Mouse (Mus musculus): ENCODE data around the gene Ahcyl2. TPM values are rescaled to one million over a fixed set of nuclear protein-coding genes. Genes with fewer than 3 reads are reported as not detected.
A peak's percentile ranks its signal among the peaks of the same experiment; 100 is the strongest.

Ahcyl2 gene
- polyA plus RNA-seq, 1 experiment from 2014 or later = 18.0 TPM

- no peak for ATAC-seq (ENCODE audit: low FRiP score, low TSS enrichment)
- no peak for DNase-seq
- peaks cover 6% of the 10 kb centered on the region; the same call in 1 of the 2 replicates for H3K4me1 ChIP-seq (ENCODE audit: control insufficient read depth, insufficient read depth, low read length)
- no peak overlapping the region for H3K27ac ChIP-seq (replicated peaks; ENCODE audit: low read depth, low read length)
- no peak overlapping the region for H3K4me3 ChIP-seq (replicated peaks; ENCODE audit: low read depth, low read length)
- H3K27me3 ChIP-seq (ENCODE audit: control insufficient read depth, insufficient read depth, low read length) = no peaks in the 10 kb centered on the region
- no peaks in the 10 kb centered on the region for H3K36me3 ChIP-seq (ENCODE audit: control insufficient read depth, insufficient read depth, low read length)
- no peaks in the 10 kb centered on the region for H3K9me3 ChIP-seq (ENCODE audit: control insufficient read depth, low read length)
- H3K4me2 ChIP-seq (ENCODE audit: low read length) = no peak overlapping the region
- 88% methylated on average over 3 of the region's 3 CpGs for WGBS
- no peak overlapping the region for H3K9ac ChIP-seq (replicated peaks; ENCODE audit: low read length)
Observed at GRCm38 (mm10) chr6:29790014-29790698, 22.3 kb downstream of the Ahcyl2 start.

DNA sequence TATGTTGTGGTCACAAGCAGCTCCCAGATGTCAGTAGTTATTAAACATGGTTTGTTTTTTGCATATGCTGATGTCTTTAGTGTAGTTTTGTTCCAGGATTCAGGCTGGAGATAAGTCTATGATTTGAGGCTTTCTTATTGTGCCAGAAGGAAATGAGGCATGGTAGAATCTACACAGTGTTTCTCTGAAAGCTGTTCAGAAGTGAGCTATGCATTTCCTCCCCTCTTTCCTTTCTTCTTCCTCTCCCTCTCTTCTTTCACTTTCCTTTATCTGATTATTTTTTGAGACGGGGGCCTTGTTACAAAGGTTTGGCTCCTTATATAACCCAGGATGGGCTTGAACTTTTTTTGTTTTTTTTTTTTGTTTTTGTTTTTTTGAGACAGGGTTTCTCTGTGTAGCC is 25.7 kb downstream of the Ahcyl2 start:
- no peaks in the 10 kb centered on the region for H3K27me3 ChIP-seq (ENCODE audit: control insufficient read depth, insufficient read depth, low read length)
- no peaks in the 10 kb centered on the region for H3K9me3 ChIP-seq (ENCODE audit: control insufficient read depth, low read length)
- H3K9ac ChIP-seq (replicated peaks; ENCODE audit: low read length) = no peak overlapping the region
- H3K27ac ChIP-seq (replicated peaks; ENCODE audit: low read depth, low read length) = no peak overlapping the region
- ATAC-seq (ENCODE audit: low FRiP score, low TSS enrichment) (no peak), DNase-seq (no peak)
- H3K4me2 ChIP-seq (ENCODE audit: low read length) = no peak overlapping the region
- H3K36me3 ChIP-seq (ENCODE audit: control insufficient read depth, insufficient read depth, low read length) = no peaks in the 10 kb centered on the region
- H3K4me3 ChIP-seq (replicated peaks; ENCODE audit: low read depth, low read length) = no peak overlapping the region
- WGBS = 88% methylated on average over 1 of the region's 1 CpGs
- H3K4me1 ChIP-seq (ENCODE audit: control insufficient read depth, insufficient read depth, low read length) = peaks cover 6% of the 10 kb centered on the region; the same call in 1 of the 2 replicates

GRCm38 (mm10) chr6:29794582-29794981 is 26.8 kb downstream of the Ahcyl2 start:
- H3K27ac ChIP-seq (replicated peaks; ENCODE audit: low read depth, low read length) = no peak overlapping the region
- ATAC-seq (ENCODE audit: low FRiP score, low TSS enrichment) (no peak), DNase-seq (no peak)
- no peaks in the 10 kb centered on the region for H3K9me3 ChIP-seq (ENCODE audit: control insufficient read depth, low read length)
- H3K27me3 ChIP-seq (ENCODE audit: control insufficient read depth, insufficient read depth, low read length) = no peaks in the 10 kb centered on the region
- H3K36me3 ChIP-seq (ENCODE audit: control insufficient read depth, insufficient read depth, low read length) = no peaks in the 10 kb centered on the region
- H3K4me2 ChIP-seq (ENCODE audit: low read length) = no peak overlapping the region
- no peak overlapping the region for H3K9ac ChIP-seq (replicated peaks; ENCODE audit: low read length)
- no peaks in the 10 kb centered on the region for H3K4me1 ChIP-seq (ENCODE audit: control insufficient read depth, insufficient read depth, low read length)
- 92% methylated on average over 6 of the region's 6 CpGs for WGBS
- no peak overlapping the region for H3K4me3 ChIP-seq (replicated peaks; ENCODE audit: low read depth, low read length)

- H3K9me3 ChIP-seq (ENCODE audit: control insufficient read depth, low read length) = no peaks in the 10 kb centered on the region
- no peak overlapping the region for H3K4me2 ChIP-seq (ENCODE audit: low read length)
- no peak for ATAC-seq (ENCODE audit: low FRiP score, low TSS enrichment)
- no peaks in the 10 kb centered on the region for H3K4me1 ChIP-seq (ENCODE audit: control insufficient read depth, insufficient read depth, low read length)
- no peak overlapping the region for H3K4me3 ChIP-seq (replicated peaks; ENCODE audit: low read depth, low read length)
- H3K36me3 ChIP-seq (ENCODE audit: control insufficient read depth, insufficient read depth, low read length) = no peaks in the 10 kb centered on the region
- no peak overlapping the region for H3K27ac ChIP-seq (replicated peaks; ENCODE audit: low read depth, low read length)
- 88% methylated on average over 1 of the region's 1 CpGs for WGBS
- H3K27me3 ChIP-seq (ENCODE audit: control insufficient read depth, insufficient read depth, low read length) = no peaks in the 10 kb centered on the region
- no peak for DNase-seq
- no peak overlapping the region for H3K9ac ChIP-seq (replicated peaks; ENCODE audit: low read length)
Observed at GRCm38 (mm10) chr6:29802979-29803378, 35.2 kb downstream of the Ahcyl2 start.

- H3K4me3 ChIP-seq (replicated peaks; ENCODE audit: low read depth, low read length) = no peak overlapping the region
- no peaks in the 10 kb centered on the region for H3K9me3 ChIP-seq (ENCODE audit: control insufficient read depth, low read length)
- no peak overlapping the region for H3K27ac ChIP-seq (replicated peaks; ENCODE audit: low read depth, low read length)
- ATAC-seq (ENCODE audit: low FRiP score, low TSS enrichment) (no peak), DNase-seq (no peak)
- no peaks in the 10 kb centered on the region for H3K27me3 ChIP-seq (ENCODE audit: control insufficient read depth, insufficient read depth, low read length)
- no peak overlapping the region for H3K9ac ChIP-seq (replicated peaks; ENCODE audit: low read length)
- H3K36me3 ChIP-seq (ENCODE audit: control insufficient read depth, insufficient read depth, low read length) = no peaks in the 10 kb centered on the region
- 54% methylated on average over 3 of the region's 3 CpGs for WGBS
- H3K4me2 ChIP-seq (ENCODE audit: low read length) = no peak overlapping the region
- no peaks in the 10 kb centered on the region for H3K4me1 ChIP-seq (ENCODE audit: control insufficient read depth, insufficient read depth, low read length)
Observed at GRCm38 (mm10) chr6:29804006-29804405, 36.2 kb downstream of the Ahcyl2 start.

DNA sequence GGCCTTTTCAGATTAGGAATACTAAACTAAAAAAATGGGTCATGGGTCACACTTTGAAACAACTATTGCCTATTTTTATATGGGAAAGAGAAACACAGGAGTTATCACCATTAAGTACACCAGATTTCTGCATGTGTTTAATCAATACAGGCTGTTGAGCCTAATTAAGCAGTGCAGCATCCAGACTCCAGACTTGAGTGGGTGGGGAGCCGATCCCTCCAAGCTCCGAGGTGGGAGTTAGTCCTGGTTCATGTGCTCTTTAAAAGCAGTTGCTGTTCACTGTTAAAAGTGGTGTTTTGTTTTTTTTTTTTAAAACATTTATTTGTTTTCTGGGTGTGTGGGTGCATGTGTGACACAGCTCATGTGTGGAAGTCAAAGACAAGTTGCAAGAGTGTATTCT is 37.6 kb downstream of the Ahcyl2 start:
- no peak overlapping the region for H3K9ac ChIP-seq (replicated peaks; ENCODE audit: low read length)
- DNase-seq (no peak), ATAC-seq (ENCODE audit: low FRiP score, low TSS enrichment) (no peak)
- no peaks in the 10 kb centered on the region for H3K36me3 ChIP-seq (ENCODE audit: control insufficient read depth, insufficient read depth, low read length)
- no peaks in the 10 kb centered on the region for H3K9me3 ChIP-seq (ENCODE audit: control insufficient read depth, low read length)
- H3K4me2 ChIP-seq (ENCODE audit: low read length) = no peak overlapping the region
- H3K27ac ChIP-seq (replicated peaks; ENCODE audit: low read depth, low read length) = no peak overlapping the region
- no peak overlapping the region for H3K4me3 ChIP-seq (replicated peaks; ENCODE audit: low read depth, low read length)
- WGBS = 87% methylated on average over 2 of the region's 2 CpGs
- H3K27me3 ChIP-seq (ENCODE audit: control insufficient read depth, insufficient read depth, low read length) = no peaks in the 10 kb centered on the region
- no peaks in the 10 kb centered on the region for H3K4me1 ChIP-seq (ENCODE audit: control insufficient read depth, insufficient read depth, low read length)

DNA sequence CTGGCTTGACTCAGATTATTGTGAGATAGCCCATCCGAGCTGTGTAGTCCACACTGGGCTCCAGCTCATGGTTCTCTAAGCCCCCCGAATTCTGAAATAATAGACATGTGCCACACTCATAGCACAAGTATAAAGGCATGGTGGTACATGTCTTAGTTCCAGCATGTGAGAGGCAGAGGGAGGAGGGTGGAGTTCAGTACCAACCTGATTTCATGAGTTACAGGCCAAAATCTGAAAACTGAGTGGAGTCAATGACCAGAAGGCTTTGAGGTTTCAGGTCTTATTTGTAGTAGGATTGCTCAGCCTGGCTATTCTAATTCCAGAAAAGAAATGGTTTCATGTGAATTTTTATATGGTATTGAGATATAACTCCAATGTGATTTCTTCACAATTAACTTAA is 44.3 kb downstream of the Ahcyl2 start:
- Histone ChIP-seq H3K27ac (replicated peaks; ENCODE audit: low read depth, low read length) (no peak overlapping the region), H3K27me3 (ENCODE audit: control insufficient read depth, insufficient read depth, low read length) (no peaks in the 10 kb centered on the region), H3K9ac (replicated peaks; ENCODE audit: low read length) (no peak overlapping the region), H3K9me3 (ENCODE audit: control insufficient read depth, low read length) (no peaks in the 10 kb centered on the region), H3K4me2 (ENCODE audit: low read length) (no peak overlapping the region), H3K4me3 (replicated peaks; ENCODE audit: low read depth, low read length) (no peak overlapping the region), H3K36me3 (ENCODE audit: control insufficient read depth, insufficient read depth, low read length) (no peaks in the 10 kb centered on the region), H3K4me1 (ENCODE audit: control insufficient read depth, insufficient read depth, low read length) (peaks cover 19% of the 10 kb centered on the region)
- ATAC-seq (ENCODE audit: low FRiP score, low TSS enrichment) (no peak), DNase-seq (no peak)
- WGBS = 92% methylated on average over 2 of the region's 2 CpGs

DNA sequence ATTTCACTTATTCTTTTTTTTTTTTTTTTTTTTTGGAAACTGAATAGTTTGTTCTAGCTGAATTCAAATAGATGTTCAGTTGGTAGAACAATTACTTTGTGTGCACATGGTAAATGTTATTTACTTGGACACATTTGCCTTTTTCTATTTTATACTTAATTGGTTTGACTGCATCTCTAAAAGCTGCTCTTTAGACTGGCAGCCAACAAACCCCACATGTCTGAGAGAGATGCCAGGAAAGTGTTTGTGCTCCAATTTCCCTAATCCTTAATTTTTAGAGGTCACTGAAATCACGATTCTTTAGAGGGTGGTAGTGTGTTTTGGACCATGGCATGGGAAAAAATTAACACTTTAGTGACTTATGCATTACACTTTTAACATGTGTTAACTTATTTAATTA is 44.8 kb downstream of the Ahcyl2 start:
- H3K4me3 ChIP-seq (replicated peaks; ENCODE audit: low read depth, low read length) = no peak overlapping the region
- H3K4me1 ChIP-seq (ENCODE audit: control insufficient read depth, insufficient read depth, low read length) = peaks cover 19% of the 10 kb centered on the region
- no peaks in the 10 kb centered on the region for H3K36me3 ChIP-seq (ENCODE audit: control insufficient read depth, insufficient read depth, low read length)
- DNase-seq = no peak
- no peak for ATAC-seq (ENCODE audit: low FRiP score, low TSS enrichment)
- H3K27ac ChIP-seq (replicated peaks; ENCODE audit: low read depth, low read length) = no peak overlapping the region
- WGBS = 30% methylated on average over 1 of the region's 1 CpGs
- H3K27me3 ChIP-seq (ENCODE audit: control insufficient read depth, insufficient read depth, low read length) = no peaks in the 10 kb centered on the region
- H3K4me2 ChIP-seq (ENCODE audit: low read length) = no peak overlapping the region
- H3K9me3 ChIP-seq (ENCODE audit: control insufficient read depth, low read length) = no peaks in the 10 kb centered on the region
- no peak overlapping the region for H3K9ac ChIP-seq (replicated peaks; ENCODE audit: low read length)

DNA sequence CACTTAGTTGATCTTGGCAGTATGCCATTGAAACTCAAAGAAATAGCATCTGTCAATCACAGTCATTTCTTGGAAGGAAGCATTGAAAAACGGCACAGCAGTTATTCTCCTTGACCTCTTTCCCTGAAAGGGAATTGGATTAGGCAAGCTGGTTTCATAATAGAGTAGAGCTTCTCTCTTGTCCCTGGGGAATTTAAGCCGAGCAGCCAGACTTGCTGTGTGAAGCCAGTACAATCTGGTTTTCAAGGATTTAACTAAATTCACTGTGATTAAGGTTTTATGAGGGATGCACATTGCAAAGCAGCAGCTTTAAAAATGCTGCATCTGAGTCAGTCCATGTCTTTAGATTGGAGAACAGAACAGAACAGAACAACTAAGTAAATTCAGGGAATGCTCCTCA is 46.8 kb downstream of the Ahcyl2 start:
- Histone ChIP-seq H3K27ac (replicated peaks; ENCODE audit: low read depth, low read length) (peak overlapping the region; percentile 68), H3K4me1 (ENCODE audit: control insufficient read depth, insufficient read depth, low read length) (peaks cover 19% of the 10 kb centered on the region), H3K9ac (replicated peaks; ENCODE audit: low read length) (no peak overlapping the region), H3K9me3 (ENCODE audit: control insufficient read depth, low read length) (no peaks in the 10 kb centered on the region), H3K36me3 (ENCODE audit: control insufficient read depth, insufficient read depth, low read length) (no peaks in the 10 kb centered on the region), H3K4me2 (ENCODE audit: low read length) (no peak overlapping the region), H3K4me3 (replicated peaks; ENCODE audit: low read depth, low read length) (no peak overlapping the region), H3K27me3 (ENCODE audit: control insufficient read depth, insufficient read depth, low read length) (no peaks in the 10 kb centered on the region)
- ATAC-seq (ENCODE audit: low FRiP score, low TSS enrichment) (peak; percentile 80), DNase-seq (peak; percentile 80)
- 4% methylated on average over 2 of the region's 2 CpGs for WGBS
